Mouse (Mus musculus) brain, embryonic 14.5 days (tissue): ENCODE measurements at regions not wholly inside any gene's neighbourhood (a gene's known extent, or its start where the extent isn't known, plus 50 kb on each side); places are given as distances from the start of the nearest gene placed in this dataset.

Experiments used
- CTCF ChIP-seq: fragments of 200-500 bp; IDR thresholded peaks from 2 replicates; pipeline ENCODE4 v1.5.1; 2012; ENCODE audit warnings: inconsistent platforms, mild to moderate bottlenecking, moderate library complexity, borderline replicate concordance; ENCODE audit not compliant: insufficient read depth, insufficient read length; ENCODE audit errors: extremely low read depth
- POLR2A ChIP-seq: fragments of 200-500 bp; IDR thresholded peaks from 2 replicates; pipeline ENCODE4 v1.6.1; 2012; ENCODE audit warnings: mild to moderate bottlenecking, inconsistent platforms, borderline replicate concordance; ENCODE audit not compliant: poor library complexity, insufficient read depth, insufficient read length, severe bottlenecking; ENCODE audit errors: extremely low read depth

DNA sequence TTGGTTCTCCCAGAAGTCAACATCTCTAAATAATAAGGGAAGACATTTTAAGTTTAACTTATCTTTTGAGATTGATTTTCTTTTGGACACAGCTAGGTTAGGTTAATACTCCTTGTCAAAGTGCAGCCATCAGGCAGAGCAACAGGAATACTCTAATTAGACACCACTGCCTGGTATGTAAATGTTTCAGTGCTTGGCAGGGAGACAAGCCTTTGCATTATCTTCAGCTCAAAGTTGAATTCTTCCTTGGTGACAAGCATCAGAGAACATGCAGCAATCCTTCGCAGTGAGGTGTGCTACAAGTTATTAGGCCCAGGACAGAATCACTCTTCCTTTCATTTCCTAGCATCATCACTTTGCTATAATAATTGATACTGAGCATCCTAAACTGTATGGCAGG lies 608.7 kb downstream of the Rapgef2 start:
- TF ChIP-seq POLR2A (no peak), CTCF (no peak)
